Mouse (Mus musculus) liver, adult 2 months (tissue): ENCODE results near the gene Ngfr.

ENCODE experiments used
- CTCF ChIP-seq: fragments of 200-500 bp; IDR thresholded peaks from 2 replicates; pipeline ENCODE4 v1.5.1; 2011; ENCODE audit warnings: low read depth, low read length, control low read depth
- POLR2A ChIP-seq: fragments of 200-500 bp; IDR thresholded peaks from 2 replicates; pipeline ENCODE4 v1.6.1; 2011; ENCODE audit warnings: low read length, control low read depth; ENCODE audit not compliant: insufficient read depth; ENCODE audit errors: extremely low read depth

DNA sequence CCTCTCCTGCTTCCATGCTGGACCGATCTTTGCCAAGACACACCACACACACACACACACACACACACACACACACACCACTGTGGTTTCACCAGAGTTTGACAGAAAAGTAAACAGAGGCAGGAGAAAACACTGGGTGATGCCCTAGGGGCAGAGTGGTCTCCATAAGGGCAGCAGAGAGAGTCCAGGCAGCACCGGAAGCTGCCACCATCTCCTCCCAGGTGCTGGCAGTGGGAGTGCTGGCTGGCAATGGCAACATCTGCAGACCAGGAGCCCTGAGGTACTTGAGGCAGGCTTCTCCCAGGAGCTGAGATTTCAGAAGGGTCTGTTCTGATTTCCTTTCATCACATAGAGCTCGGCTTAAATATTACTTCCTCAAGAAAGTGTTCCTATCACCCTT lies 5.3 kb downstream of the Ngfr start:
- TF ChIP-seq POLR2A (no peak), CTCF (no peak)
